Mouse (Mus musculus) limb, embryonic 14.5 days (tissue): Measurements from ENCODE around the gene Rps23. TPM values are rescaled to one million over a fixed set of nuclear protein-coding genes. Genes with fewer than 3 reads are reported as not detected.

Source experiments
- ATAC-seq: fragments of 200-750 bp; cut with Nextera tagmentation; 2 replicates; pipeline ENCODE4 v1.8.0; 2017; ENCODE audit warnings: low read depth, moderate number of reproducible peaks, moderate TSS enrichment; ENCODE audit not compliant: low FRiP score
- DNase-seq: peaks from one replicate; pipeline ENCODE4 v3.0.0-alpha.2; 2015; ENCODE audit warnings: low spot score
- H3K27ac ChIP-seq: fragments of 300-500 bp; sonication (generic); replicated peaks from 2 replicates; pipeline ENCODE4 v1.5.1; 2014; ENCODE audit warnings: low read depth, mild to moderate bottlenecking, low read length, moderate library complexity, mixed read lengths
- H3K27me3 ChIP-seq: fragments of 300-500 bp; sonication (generic); 2 replicates; pipeline ENCODE4 v1.6.1; 2014; ENCODE audit warnings: low read length, mixed read lengths; ENCODE audit not compliant: control insufficient read depth, insufficient read depth
- H3K36me3 ChIP-seq: fragments of 300-500 bp; sonication (generic); 2 replicates; pipeline ENCODE4 v1.6.1; 2014; ENCODE audit warnings: mild to moderate bottlenecking, low read length, moderate library complexity, mixed read lengths; ENCODE audit not compliant: control insufficient read depth, insufficient read depth
- H3K4me1 ChIP-seq: fragments of 300-500 bp; sonication (generic); 2 replicates; pipeline ENCODE4 v1.6.1; 2014; ENCODE audit warnings: antibody characterized with exemption, low read length, mixed read lengths; ENCODE audit not compliant: control insufficient read depth, insufficient read depth
- H3K4me2 ChIP-seq: fragments of 300-500 bp; sonication (generic); replicated peaks from 2 replicates; pipeline ENCODE4 v1.6.1; 2014; ENCODE audit warnings: low read depth, mild to moderate bottlenecking, low read length, moderate library complexity; ENCODE audit not compliant: severe bottlenecking
- H3K4me3 ChIP-seq: fragments of 300-500 bp; sonication (generic); replicated peaks from 2 replicates; pipeline ENCODE4 v1.5.1; 2014; ENCODE audit warnings: low read length
- H3K9ac ChIP-seq: fragments of 300-500 bp; sonication (generic); 2 replicates; pipeline ENCODE4 v1.6.1; 2014; ENCODE audit warnings: mild to moderate bottlenecking, low read depth, low read length, moderate library complexity; ENCODE audit not compliant: severe bottlenecking
- H3K9me3 ChIP-seq: fragments of 300-500 bp; sonication (generic); 2 replicates; pipeline ENCODE4 v1.6.1; 2016; ENCODE audit warnings: low read length; ENCODE audit not compliant: control insufficient read depth
- POLR2A ChIP-seq: fragments of 200-500 bp; IDR thresholded peaks from 2 replicates; pipeline ENCODE4 v1.8.0; 2012; ENCODE audit warnings: inconsistent platforms, mild to moderate bottlenecking, moderate library complexity, borderline replicate concordance; ENCODE audit not compliant: insufficient read depth, insufficient read length; ENCODE audit errors: extremely low read depth
- WGBS: fragments of 180-500 bp; shearing (Covaris S2); extraction: QIAGEN DNeasy Blood & Tissue Kit; methylation state at CpG from one replicate; pipeline ENCODE4 v1.1.7; 2014; 5-methylcytosine and 5-hydroxymethylcytosine counted together
- polyA plus RNA-seq, 2 experiments: library from polyadenylated mRNA; depleted of rRNA in 1 of 2; stranded (reverse) in 1 of 2; unstranded in 1 of 2; fragments of >200 nt; fragmentation: Nextera tagmentation in 1 of 2; extraction: Ambion mirVana in 1 of 2; gene quantifications; 2 replicates each; pipeline versions ENCODE4 v1.2.1 to v1.2.3; 2012 to 2014

Gene Rps23
- polyA plus RNA-seq, 2 experiments = 334 to 1,530 TPM

DNA sequence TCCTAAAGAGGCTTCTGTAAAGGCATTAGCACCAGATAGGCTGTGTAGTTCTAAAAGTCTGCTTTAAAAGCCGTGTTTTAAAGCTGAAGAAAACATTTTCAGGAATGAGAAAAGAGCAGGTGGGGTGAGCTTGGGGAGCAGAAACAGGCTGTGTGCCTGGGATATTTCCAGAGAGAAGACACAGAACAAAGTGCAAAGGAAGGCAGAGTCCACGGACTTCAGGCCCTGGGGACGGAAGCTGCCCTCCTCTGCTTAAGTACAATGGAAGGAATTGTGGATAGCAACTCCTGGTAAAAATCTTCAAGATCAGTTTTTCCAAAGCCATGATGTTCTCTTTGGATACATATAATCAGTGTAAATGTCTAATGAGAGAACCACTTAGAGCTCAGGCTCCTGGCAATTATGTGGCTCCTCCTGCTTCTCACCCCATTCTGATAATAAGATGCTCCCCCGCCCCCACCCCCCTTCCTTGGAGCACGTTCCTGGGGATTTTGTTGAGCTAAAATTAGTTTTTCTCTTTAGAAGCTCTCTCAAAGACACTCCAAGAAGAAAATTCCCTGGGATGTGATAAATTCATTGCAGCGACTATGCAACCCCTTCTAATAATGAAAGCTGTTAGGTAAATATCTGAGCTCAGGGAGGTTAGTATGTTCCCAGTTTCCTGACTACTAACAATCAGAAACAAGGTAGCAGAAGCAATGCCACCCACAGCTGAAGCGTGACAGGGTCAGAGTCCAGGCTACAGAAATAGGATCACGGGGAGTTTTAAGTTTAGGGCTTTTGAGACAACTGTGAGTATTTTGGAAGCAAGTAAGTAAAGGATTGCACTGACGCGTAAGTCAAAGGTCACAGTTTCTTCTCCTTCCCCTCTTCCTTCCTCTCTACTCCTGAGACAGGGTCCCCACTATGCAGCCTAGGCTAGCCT, 40.3 kb downstream of the Rps23 start:
- H3K27ac ChIP-seq = no peak overlapping the region
- no peaks in the 10 kb centered on the region for H3K36me3 ChIP-seq
- WGBS = 68% methylated on average over 10 of the region's 10 CpGs
- ATAC-seq (no peak), DNase-seq (no peak)
- no peak overlapping the region for H3K9ac ChIP-seq
- H3K4me2 ChIP-seq = no peak overlapping the region
- H3K9me3 ChIP-seq = no peaks in the 10 kb centered on the region
- TF ChIP-seq POLR2A = no peak
- no peaks in the 10 kb centered on the region for H3K27me3 ChIP-seq
- no peaks in the 10 kb centered on the region for H3K4me1 ChIP-seq
- H3K4me3 ChIP-seq = no peak overlapping the region

DNA sequence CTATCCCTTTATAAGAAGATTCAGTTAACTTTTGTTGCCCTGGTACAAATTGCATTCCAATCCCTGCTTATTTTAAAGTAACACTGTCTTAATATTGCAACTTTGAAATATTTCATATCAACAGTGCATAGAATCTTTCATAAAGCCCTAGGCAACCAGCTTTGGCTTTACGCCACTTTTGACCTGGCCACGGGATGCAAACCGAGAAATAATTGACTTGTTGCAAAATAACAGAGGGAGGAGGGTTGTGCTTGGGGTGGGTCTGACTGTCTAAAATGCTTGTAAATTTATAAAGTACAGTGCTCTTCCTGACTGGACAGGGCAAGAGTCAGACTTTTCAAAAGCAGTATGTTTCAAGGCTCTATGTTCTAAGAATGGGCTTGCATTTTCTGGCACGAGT, 41.8 kb downstream of the Rps23 start:
- ATAC-seq = no peak
- no peaks in the 10 kb centered on the region for H3K9me3 ChIP-seq
- no peaks in the 10 kb centered on the region for H3K36me3 ChIP-seq
- no peak overlapping the region for H3K4me3 ChIP-seq
- 73% methylated on average over 4 of the region's 4 CpGs for WGBS
- no peak overlapping the region for H3K4me2 ChIP-seq
- H3K27me3 ChIP-seq = no peaks in the 10 kb centered on the region
- no peak overlapping the region for H3K9ac ChIP-seq
- TF ChIP-seq POLR2A = no peak
- H3K27ac ChIP-seq = no peak overlapping the region
- H3K4me1 ChIP-seq = no peaks in the 10 kb centered on the region
- no peak for DNase-seq

DNA sequence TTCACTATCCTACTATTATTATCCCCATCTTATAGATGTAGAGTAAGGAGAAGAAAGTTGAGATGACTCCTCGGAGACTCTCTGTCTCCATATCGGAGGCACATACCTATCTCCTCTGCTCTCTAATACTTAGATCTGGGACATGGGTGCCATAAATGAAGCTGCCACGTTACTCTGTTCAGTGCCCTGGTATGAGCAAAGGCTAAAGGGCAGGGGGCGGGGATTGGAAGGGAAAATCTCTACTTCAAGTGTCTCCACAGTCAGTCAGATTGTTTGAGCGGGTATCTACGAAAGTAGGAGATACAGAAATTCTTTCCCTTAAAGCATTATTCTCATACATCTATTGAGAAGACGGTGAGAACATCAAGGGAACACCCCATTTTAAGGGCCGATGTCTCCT, 43.2 kb downstream of the Rps23 start:
- no peak for DNase-seq
- Histone ChIP-seq H3K4me1 (no peaks in the 10 kb centered on the region), H3K4me3 (no peak overlapping the region), H3K9ac (no peak overlapping the region), H3K27ac (no peak overlapping the region), H3K27me3 (no peaks in the 10 kb centered on the region), H3K4me2 (no peak overlapping the region), H3K9me3 (no peaks in the 10 kb centered on the region), H3K36me3 (no peaks in the 10 kb centered on the region)
- WGBS = 82% methylated on average over 8 of the region's 8 CpGs
- TF ChIP-seq POLR2A = no peak
- ATAC-seq = no peak

DNA sequence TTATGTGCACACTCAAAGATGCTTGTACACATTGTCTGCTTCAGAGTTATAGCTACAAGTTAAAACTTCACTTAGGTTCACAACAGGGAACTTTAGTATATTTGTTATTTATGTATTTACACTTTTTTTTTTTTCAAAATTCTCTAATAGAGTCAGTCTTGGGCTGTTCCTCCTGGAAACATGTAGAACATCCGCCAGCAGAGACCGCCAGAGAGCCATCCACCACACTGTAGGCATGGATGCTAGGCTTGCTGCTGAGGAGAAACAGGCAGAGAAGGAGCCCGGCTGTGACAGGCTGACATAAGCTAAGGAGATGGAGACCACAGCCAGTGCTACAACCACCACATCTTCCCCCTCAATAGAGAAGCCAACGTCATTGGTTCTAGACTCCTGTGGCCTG, 44.7 kb downstream of the Rps23 start:
- 0 out of 2 replicates have a peak, but pooled peaks have one; percentile 19 for TF ChIP-seq POLR2A
- Histone ChIP-seq H3K36me3 (no peaks in the 10 kb centered on the region), H3K4me3 (no peak overlapping the region), H3K4me1 (no peaks in the 10 kb centered on the region), H3K27ac (no peak overlapping the region), H3K27me3 (no peaks in the 10 kb centered on the region), H3K4me2 (no peak overlapping the region), H3K9me3 (no peaks in the 10 kb centered on the region), H3K9ac (no peak overlapping the region)
- DNase-seq (peak; percentile 83), ATAC-seq (peak; percentile 74)
- WGBS = 4% methylated on average over 4 of the region's 4 CpGs

DNA sequence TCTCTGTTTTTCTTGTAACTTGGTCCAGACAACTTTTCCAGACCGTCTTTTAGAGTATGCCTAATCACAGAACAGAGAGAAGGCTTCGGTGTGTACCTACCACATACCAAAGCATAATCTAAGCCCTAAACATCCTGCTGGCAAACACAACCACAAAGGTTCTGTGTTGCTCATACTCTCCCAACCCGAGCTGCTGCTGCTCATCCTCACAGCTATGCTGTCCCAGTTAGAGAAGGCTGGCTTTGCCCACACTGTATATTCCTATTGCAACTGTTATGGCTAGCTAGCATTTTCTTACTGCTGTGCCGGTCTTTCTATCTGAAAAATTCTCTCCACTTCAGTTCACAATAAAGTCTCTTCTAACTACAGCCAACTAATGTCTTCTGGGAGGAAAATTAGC, 46.2 kb downstream of the Rps23 start:
- Histone ChIP-seq H3K27ac (no peak overlapping the region), H3K9me3 (no peaks in the 10 kb centered on the region), H3K4me2 (no peak overlapping the region), H3K4me3 (no peak overlapping the region), H3K4me1 (no peaks in the 10 kb centered on the region), H3K27me3 (no peaks in the 10 kb centered on the region), H3K9ac (no peak overlapping the region), H3K36me3 (no peaks in the 10 kb centered on the region)
- 75% methylated on average over 4 of the region's 4 CpGs for WGBS
- no peak for DNase-seq
- no peak for TF ChIP-seq POLR2A
- ATAC-seq = no peak
